ENCODE assay signal across 9 mouse cellular contexts in the genomic region with DNA sequence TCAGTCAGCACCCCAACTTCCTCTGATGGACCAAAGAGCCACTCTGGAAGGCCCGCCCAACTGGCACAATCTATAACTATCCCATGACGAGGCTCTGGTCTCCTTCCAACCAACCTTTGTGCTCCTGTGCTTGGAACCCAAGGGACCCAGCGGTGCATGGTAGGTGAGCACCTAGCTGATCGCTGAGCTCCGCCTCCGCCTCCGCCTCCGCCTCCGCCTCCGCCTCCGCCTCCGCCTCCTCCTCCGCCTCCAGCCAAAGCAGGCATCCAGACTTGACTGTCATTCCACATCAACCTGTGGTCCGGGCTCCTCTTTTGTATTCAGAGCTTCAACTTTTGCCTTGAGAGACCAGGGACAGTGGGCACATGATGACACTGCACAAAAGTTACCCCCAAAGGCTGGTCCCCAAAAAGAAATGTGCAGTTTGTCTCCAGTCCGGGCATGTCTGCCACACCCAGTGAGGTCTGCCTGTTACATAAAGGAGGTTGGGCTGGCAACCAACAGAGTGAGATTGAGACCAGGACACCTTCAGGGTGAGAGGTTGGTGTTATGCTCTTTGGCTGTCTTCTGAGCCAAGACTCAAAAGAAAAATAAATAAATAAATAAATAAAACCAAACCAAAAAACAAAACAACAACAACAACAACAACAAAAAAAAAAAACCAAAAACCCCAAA.
DNase-seq lines count a peak whose midpoint lies in the region; ATAC-seq and TF ChIP-seq lines count a peak whose summit lies in the region.
"Had no signal": no experiment of that assay in that cellular context is flagged by ENCODE, and none has a peak within 500 bp of the region (broad histone marks: within the 10 kb centered on the region; RNA-seq: fewer than 3 reads in every experiment).

No protein-coding gene starts in this region.

- H3K9me3 ChIP-seq in liver, postnatal 0 days (ENCODE audit: low read length): no peaks in the 10 kb centered on the region
- no peaks in the 10 kb centered on the region for H3K9me3 ChIP-seq in midbrain, embryonic 15.5 days
- H3K9me3 ChIP-seq: G1E had no signal

- peak overlapping the region; percentile 6 for H3K4me3 ChIP-seq in liver, postnatal 0 days (ENCODE audit: low read depth, low read length)
- H3K4me3 ChIP-seq in midbrain, embryonic 15.5 days: no peak overlapping the region

- H3K4me2 ChIP-seq in liver, postnatal 0 days (ENCODE audit: low read depth, low read length): peak overlapping the region; percentile 56
- no peak overlapping the region for H3K4me2 ChIP-seq in midbrain, embryonic 15.5 days

- DNase-seq in embryo, embryonic 9.5 days (ENCODE audit: extremely low spot score): peak; percentile 24
- DNase-seq in embryo, embryonic 10.5 days (ENCODE audit: low spot score): no peak
- DNase-seq in adrenal gland, postnatal 36 days: peak; percentile 51 to 66
- DNase-seq in kidney, adult 11 months: peak; percentile 92
- peak; percentile 73 for DNase-seq in liver, postnatal 0 days
- peak; percentile 40 for DNase-seq in testis, postnatal 14 days (ENCODE audit: low spot score)
- DNase-seq in left cerebral cortex, adult 9 months (ENCODE audit: low spot score in 2 of 2): no peak

- H3K27ac ChIP-seq in liver, postnatal 0 days (ENCODE audit: low read depth): 0 out of 2 replicates have a peak overlapping the region, but pooled peaks have one; percentile 1
- no peak overlapping the region for H3K27ac ChIP-seq in midbrain, embryonic 15.5 days

- ATAC-seq in liver, postnatal 0 days: peak; percentile 92
- ATAC-seq in midbrain, embryonic 15.5 days (replicated peaks): no peak

- 57% methylated on average over 15 of the region's 15 CpGs for WGBS in liver, postnatal 0 days (ENCODE audit: insufficient replicate concordance)
- WGBS in midbrain, embryonic 15.5 days: 73% methylated on average over 15 of the region's 15 CpGs

- no peak for TF ChIP-seq CTCF in liver, postnatal 0 days (IDR thresholded peaks at IDR 0.05; ENCODE audit: low read depth)

- 0 out of 2 replicates have a peak overlapping the region, but pooled peaks have one; percentile 9 for H3K9ac ChIP-seq in liver, postnatal 0 days (replicated peaks)
- no peak overlapping the region for H3K9ac ChIP-seq in midbrain, embryonic 15.5 days

- TF ChIP-seq EP300 in liver, postnatal 0 days (IDR thresholded peaks at IDR 0.05; ENCODE audit: low read depth): no peak

- no peaks in the 10 kb centered on the region for H3K27me3 ChIP-seq in liver, postnatal 0 days (ENCODE audit: insufficient read depth, low read length)
- no peaks in the 10 kb centered on the region for H3K27me3 ChIP-seq in midbrain, embryonic 15.5 days (replicated peaks)

- no peaks in the 10 kb centered on the region for H3K36me3 ChIP-seq in liver, postnatal 0 days (replicated peaks; ENCODE audit: insufficient read depth, low read length)
- no peaks in the 10 kb centered on the region for H3K36me3 ChIP-seq in midbrain, embryonic 15.5 days (replicated peaks)
- H3K36me3 ChIP-seq: G1E had no signal

- H3K4me1 ChIP-seq in liver, postnatal 0 days (ENCODE audit: insufficient read depth): peaks cover 21% of the 10 kb centered on the region
- H3K4me1 ChIP-seq in midbrain, embryonic 15.5 days: no peaks in the 10 kb centered on the region

Comparison
In these comparisons a context has a peak if more than half of its experiments do, and no peak if none do; other contexts are left out.
1. DNase-seq: peak in embryo, embryonic 9.5 days (single experiment), adrenal gland, postnatal 36 days (2 of 2), kidney, adult 11 months (single experiment), liver, postnatal 0 days (single experiment) and testis, postnatal 14 days (single experiment); none in embryo, embryonic 10.5 days (single experiment) and left cerebral cortex, adult 9 months (0 of 2).